Mouse (Mus musculus) heart, embryonic 13.5 days (tissue): ENCODE measurements around the gene Nr0b2. TPM values are rescaled to one million over a fixed set of nuclear protein-coding genes. Genes with fewer than 3 reads are reported as not detected.

Source experiments
- ATAC-seq: fragments of 200-750 bp; cut with Nextera tagmentation; 2 replicates; pipeline ENCODE4 v1.8.0; 2017; ENCODE audit warnings: moderate TSS enrichment; ENCODE audit not compliant: insufficient number of reproducible peaks, low FRiP score, low TSS enrichment; ENCODE audit errors: extremely low read depth
- H3K27ac ChIP-seq: fragments of 300-500 bp; sonication (generic); replicated peaks from 2 replicates; pipeline ENCODE4 v1.5.1; 2015; ENCODE audit warnings: moderate library complexity, mild to moderate bottlenecking, inconsistent platforms
- H3K27me3 ChIP-seq: fragments of 300-500 bp; sonication (generic); replicated peaks from 2 replicates; pipeline ENCODE4 v1.6.1; 2015; ENCODE audit warnings: mild to moderate bottlenecking, inconsistent platforms
- H3K36me3 ChIP-seq: fragments of 300-500 bp; sonication (generic); 2 replicates; pipeline ENCODE4 v1.6.1; 2015; ENCODE audit warnings: mild to moderate bottlenecking, inconsistent platforms
- H3K4me1 ChIP-seq: fragments of 300-500 bp; sonication (generic); 2 replicates; pipeline ENCODE4 v1.6.1; 2015; ENCODE audit warnings: inconsistent platforms
- H3K4me2 ChIP-seq: fragments of 300-500 bp; sonication (generic); 2 replicates; pipeline ENCODE4 v1.6.1; 2015; ENCODE audit warnings: inconsistent platforms, mild to moderate bottlenecking, moderate library complexity
- H3K4me3 ChIP-seq: fragments of 300-500 bp; sonication (generic); 2 replicates; pipeline ENCODE4 v1.5.1; 2015; ENCODE audit warnings: moderate library complexity, mild to moderate bottlenecking, inconsistent platforms
- H3K9ac ChIP-seq: fragments of 300-500 bp; sonication (generic); 2 replicates; pipeline ENCODE4 v1.6.1; 2015; ENCODE audit warnings: inconsistent platforms, mild to moderate bottlenecking, moderate library complexity
- H3K9me3 ChIP-seq: fragments of 300-500 bp; sonication (generic); 2 replicates; pipeline ENCODE4 v1.6.1; 2016; ENCODE audit warnings: inconsistent platforms
- WGBS: fragments of 180-500 bp; shearing (Covaris S2); methylation state at CpG from one replicate; pipeline ENCODE4 v1.1.7; 2015; ENCODE audit warnings: mixed read lengths; 5-methylcytosine and 5-hydroxymethylcytosine counted together
- polyA plus RNA-seq: library from polyadenylated mRNA; unstranded; fragments of >200 nt; fragmentation: Nextera tagmentation; extraction: Ambion mirVana; gene quantifications from 2 replicates; pipeline ENCODE4 v1.2.1, GENCODE M21; 2015

Gene Nr0b2
- polyA plus RNA-seq, 1 experiment from 2014 or later = 10.8 TPM

GRCm38 (mm10) chr4:133563123-133563571, 10.0 kb downstream of the Nr0b2 start:
- H3K27me3 ChIP-seq = no peaks in the 10 kb centered on the region
- 62% methylated on average over 11 of the region's 11 CpGs for WGBS
- no peak overlapping the region for H3K4me3 ChIP-seq
- no peaks in the 10 kb centered on the region for H3K36me3 ChIP-seq
- no peak overlapping the region for H3K4me2 ChIP-seq
- H3K27ac ChIP-seq = no peak overlapping the region
- H3K9ac ChIP-seq = no peak overlapping the region
- no peak for ATAC-seq
- H3K4me1 ChIP-seq = no peaks in the 10 kb centered on the region
- H3K9me3 ChIP-seq = 0 out of 2 replicates have a peak, but pooled peaks cover 4% of the 10 kb centered on the region

- no peak overlapping the region for H3K4me2 ChIP-seq
- WGBS = 24% methylated on average over 8 of the region's 8 CpGs
These were observed 14.1 kb downstream of the Nr0b2 start for GRCm38 (mm10) chr4:133567251-133567650.

DNA sequence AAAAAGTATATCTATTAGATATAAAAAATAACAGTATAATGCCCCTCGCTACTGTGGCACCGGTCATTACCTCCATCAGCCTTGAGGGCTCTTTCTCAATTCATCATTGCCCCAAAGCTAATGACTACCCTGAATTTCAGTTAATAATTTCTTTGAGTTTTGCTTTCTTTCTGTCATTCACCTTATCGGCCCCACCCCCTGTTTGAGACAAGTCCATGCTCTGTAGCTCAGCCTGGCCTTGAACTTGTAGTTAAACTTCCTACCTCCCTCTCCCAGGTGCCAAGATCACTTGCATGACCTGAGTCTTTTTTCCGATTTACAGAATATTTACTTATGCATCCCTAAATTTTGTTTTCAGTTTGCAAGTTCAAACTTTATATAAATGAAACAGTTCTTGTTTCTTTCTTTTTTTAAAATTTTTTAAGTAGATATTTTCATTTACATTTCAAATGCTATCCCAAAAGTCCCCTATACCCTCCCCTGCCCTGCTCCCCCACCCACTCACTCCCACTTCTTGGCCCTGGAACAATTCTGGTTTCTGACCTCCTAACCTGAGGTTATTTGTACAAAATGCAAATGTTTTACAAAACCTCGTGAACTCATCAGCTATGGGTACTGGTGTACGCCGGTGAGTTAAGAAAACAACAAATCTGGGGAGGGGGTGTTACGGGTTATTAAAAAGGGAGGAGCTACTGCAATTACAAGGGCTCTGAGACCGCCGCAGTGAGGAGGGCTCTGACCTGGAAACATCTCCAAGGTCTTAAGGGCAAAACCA, 16.3 kb downstream of the Nr0b2 start:
- 74% methylated on average over 10 of the region's 10 CpGs for WGBS
- no peak overlapping the region for H3K4me2 ChIP-seq
- no peak overlapping the region for H3K4me3 ChIP-seq
- H3K4me1 ChIP-seq = peaks cover 5% of the 10 kb centered on the region
- no peaks in the 10 kb centered on the region for H3K27me3 ChIP-seq
- H3K9me3 ChIP-seq = 0 out of 2 replicates have a peak, but pooled peaks cover 5% of the 10 kb centered on the region
- no peak for ATAC-seq
- no peaks in the 10 kb centered on the region for H3K36me3 ChIP-seq
- H3K27ac ChIP-seq = no peak overlapping the region
- H3K9ac ChIP-seq = no peak overlapping the region

More at GRCm38 (mm10) chr4:133567251-133567650, 14.1 kb downstream of the Nr0b2 start:
- Histone ChIP-seq H3K4me1 (no peaks in the 10 kb centered on the region), H3K4me3 (no peak overlapping the region), H3K9ac (no peak overlapping the region), H3K9me3 (0 out of 2 replicates have a peak, but pooled peaks cover 8% of the 10 kb centered on the region), H3K27me3 (no peaks in the 10 kb centered on the region), H3K27ac (no peak overlapping the region), H3K36me3 (no peaks in the 10 kb centered on the region)
- no peak for ATAC-seq

DNA sequence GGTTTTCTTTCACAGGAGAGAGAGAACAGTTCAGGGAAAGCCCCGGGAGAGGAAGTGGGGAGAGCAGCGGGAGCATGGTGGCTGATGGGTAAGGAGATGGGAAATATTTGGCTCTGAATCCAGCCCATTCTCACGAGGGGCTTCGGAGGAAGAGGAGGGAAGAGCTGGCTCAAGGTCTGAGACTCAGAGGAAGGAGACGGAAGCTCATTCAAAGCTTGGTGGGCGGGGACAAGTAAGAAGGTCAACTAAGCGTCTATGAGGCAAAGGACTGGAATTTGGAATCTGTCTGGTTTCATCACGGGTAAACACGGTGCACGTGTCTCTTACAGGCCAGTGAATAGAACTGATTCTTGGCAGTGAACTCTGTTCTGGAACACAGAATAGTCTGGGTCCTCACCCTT, 16.9 kb downstream of the Nr0b2 start:
- no peaks in the 10 kb centered on the region for H3K36me3 ChIP-seq
- WGBS = 46% methylated on average over 10 of the region's 10 CpGs
- no peak overlapping the region for H3K4me3 ChIP-seq
- no peak overlapping the region for H3K27ac ChIP-seq
- H3K27me3 ChIP-seq = no peaks in the 10 kb centered on the region
- ATAC-seq = no peak
- no peak overlapping the region for H3K4me2 ChIP-seq
- H3K9ac ChIP-seq = no peak overlapping the region
- H3K9me3 ChIP-seq = 0 out of 2 replicates have a peak, but pooled peaks cover 4% of the 10 kb centered on the region
- peaks cover 7% of the 10 kb centered on the region for H3K4me1 ChIP-seq

DNA sequence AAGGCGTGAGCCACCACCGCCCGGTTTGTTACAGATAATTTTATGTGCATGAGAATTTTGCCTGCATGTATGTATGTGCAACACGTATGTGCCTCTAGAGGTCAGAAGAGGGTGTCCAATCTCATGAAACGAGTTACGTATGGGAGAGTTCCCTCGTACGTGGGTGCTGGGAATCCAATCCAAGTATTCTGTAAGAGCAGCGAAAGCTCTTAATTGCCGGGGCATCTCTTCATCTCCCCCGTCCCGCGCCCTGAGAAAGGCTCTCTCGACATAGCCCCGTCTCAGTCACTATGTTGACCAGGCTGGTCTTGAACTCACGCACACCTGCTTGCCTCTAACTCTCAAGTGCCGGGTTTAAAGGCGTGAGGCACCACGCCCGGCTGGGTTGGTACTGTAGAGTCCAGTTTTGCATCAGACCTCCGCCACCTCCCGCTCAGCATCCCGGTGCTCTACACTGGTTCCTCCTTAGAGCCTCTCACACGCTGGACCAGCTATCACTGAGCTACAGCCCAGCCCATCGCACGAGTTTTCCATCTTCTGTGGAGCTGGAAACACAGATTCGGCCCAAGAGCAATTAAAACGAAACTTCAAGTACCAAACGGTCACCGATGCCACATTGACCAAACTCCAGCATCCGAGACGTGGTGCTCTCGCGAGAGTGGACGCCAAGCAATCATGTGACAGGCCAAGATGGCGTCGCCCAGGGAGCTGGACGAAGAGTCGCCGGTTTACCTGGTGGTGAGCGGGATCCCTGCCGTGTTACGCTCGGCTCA, 21.1 kb downstream of the Nr0b2 start, which contains the start of gene Gpatch3:
Gene Gpatch3 (plus strand): TSS at position 676 of the 773 bp plus-strand sequence.
- 0 out of 2 replicates have a peak, but pooled peaks cover 4% of the 10 kb centered on the region for H3K9me3 ChIP-seq
- 7% methylated on average over 44 of the region's 44 CpGs for WGBS

GRCm38 (mm10) chr4:133574843-133575202, 21.6 kb downstream of the Nr0b2 start:
- Histone ChIP-seq H3K4me1 (peaks cover 18% of the 10 kb centered on the region), H3K4me3 (peak overlapping the region; percentile 100), H3K4me2 (peak overlapping the region; percentile 96), H3K27ac (peak overlapping the region; percentile 83), H3K9ac (peak overlapping the region; percentile 94), H3K36me3 (peaks cover 25% of the 10 kb centered on the region), H3K9me3 (0 out of 2 replicates have a peak, but pooled peaks cover 4% of the 10 kb centered on the region), H3K27me3 (no peaks in the 10 kb centered on the region)
- WGBS = under 1% methylated on average over 37 of the region's 41 CpGs
- peak; percentile 9; the same call in 1 of the 2 replicates for ATAC-seq

More for the DNA sequence above, 21.1 kb downstream of the Nr0b2 start, which contains the start of gene Gpatch3:
- Histone ChIP-seq H3K27ac (peak within 1 kb of the TSS; percentile 83), H3K36me3 (peaks cover 19% of the 10 kb centered on the region), H3K4me1 (peaks cover 18% of the 10 kb centered on the region), H3K4me3 (peak within 1 kb of the TSS; percentile 100), H3K9ac (peak within 1 kb of the TSS; percentile 94), H3K27me3 (no peaks in the 10 kb centered on the region), H3K4me2 (peak within 1 kb of the TSS; percentile 96)
- ATAC-seq = peak; percentile 76

GRCm38 (mm10) chr4:133577983-133578382, 24.8 kb downstream of the Nr0b2 start:
- Histone ChIP-seq H3K4me2 (no peak overlapping the region), H3K27me3 (no peaks in the 10 kb centered on the region), H3K4me3 (no peak overlapping the region), H3K4me1 (peaks cover 18% of the 10 kb centered on the region), H3K36me3 (peaks cover 55% of the 10 kb centered on the region), H3K9me3 (no peaks in the 10 kb centered on the region), H3K9ac (no peak overlapping the region), H3K27ac (no peak overlapping the region)
- no peak for ATAC-seq
- 82% methylated on average over 12 of the region's 12 CpGs for WGBS

DNA sequence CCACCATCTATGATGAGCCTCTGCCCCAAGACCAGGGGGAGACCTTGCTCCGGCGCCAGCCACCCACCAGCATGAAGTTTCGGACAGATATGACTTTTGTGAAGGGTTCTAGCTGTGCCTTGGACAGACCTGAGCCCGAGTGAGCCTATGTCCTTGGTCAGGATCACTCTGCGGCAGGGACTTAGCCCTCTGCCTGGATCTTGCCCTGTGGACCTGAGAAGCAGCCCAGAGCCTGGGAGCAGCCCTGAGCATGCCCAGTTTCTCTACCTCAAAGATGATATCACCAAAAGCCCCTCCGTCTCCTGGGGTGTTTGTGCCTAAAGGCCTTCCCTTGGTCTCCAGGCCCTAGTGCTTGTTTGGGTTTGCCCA, 30.5 kb downstream of the Nr0b2 start:
- no peaks in the 10 kb centered on the region for H3K27me3 ChIP-seq
- H3K4me2 ChIP-seq = peak overlapping the region; percentile 100
- no peaks in the 10 kb centered on the region for H3K9me3 ChIP-seq
- peaks cover 15% of the 10 kb centered on the region for H3K4me1 ChIP-seq
- H3K27ac ChIP-seq = peak overlapping the region; percentile 78
- H3K4me3 ChIP-seq = peak overlapping the region; percentile 84
- no peak for ATAC-seq
- peaks cover 72% of the 10 kb centered on the region for H3K36me3 ChIP-seq
- peak overlapping the region; percentile 93 for H3K9ac ChIP-seq
- WGBS = 50% methylated on average over 6 of the region's 6 CpGs

- peaks cover 72% of the 10 kb centered on the region for H3K36me3 ChIP-seq
- H3K27me3 ChIP-seq = no peaks in the 10 kb centered on the region
- H3K4me1 ChIP-seq = peaks cover 15% of the 10 kb centered on the region
- H3K4me3 ChIP-seq = peak within 1 kb of the TSS; percentile 84
- peak within 1 kb of the TSS; percentile 78 for H3K27ac ChIP-seq
- no peaks in the 10 kb centered on the region for H3K9me3 ChIP-seq
- 1% methylated on average over 63 of the region's 65 CpGs for WGBS
- H3K4me2 ChIP-seq = peak within 1 kb of the TSS; percentile 100
- ATAC-seq = peak; percentile 44; the same call in 1 of the 2 replicates
- H3K9ac ChIP-seq = peak within 1 kb of the TSS; percentile 93
These were observed 31.1 kb downstream of the Nr0b2 start, which contains the start of gene Gpn2 for GRCm38 (mm10) chr4:133584059-133584951. Gene Gpn2, plus strand, starts transcription at chr4:133584362.

- Histone ChIP-seq H3K4me2 (no peak overlapping the region), H3K9me3 (no peaks in the 10 kb centered on the region), H3K4me1 (no peaks in the 10 kb centered on the region; the same call in 1 of the 2 replicates), H3K27me3 (0 out of 2 replicates have a peak, but pooled peaks cover 5% of the 10 kb centered on the region), H3K36me3 (peaks cover 49% of the 10 kb centered on the region), H3K4me3 (no peak overlapping the region), H3K9ac (0 out of 2 replicates have a peak overlapping the region, but pooled peaks have one; percentile 37), H3K27ac (no peak overlapping the region)
- no peak for ATAC-seq
- 28% methylated on average over 7 of the region's 7 CpGs for WGBS
These were observed 39.4 kb downstream of the Nr0b2 start for GRCm38 (mm10) chr4:133592570-133592969.
